Mouse (Mus musculus): Measurements from ENCODE around the gene Tlr9. TPM values are rescaled to one million over a fixed set of nuclear protein-coding genes. Genes with fewer than 3 reads are reported as not detected.

The Tlr9 gene
- polyA plus RNA-seq, 1 experiment from 2014 or later = 0.07 TPM

- H3K27me3 ChIP-seq = peaks cover 7% of the 10 kb centered on the region; the same call in 1 of the 2 replicates
- WGBS = 82% methylated on average over 4 of the region's 4 CpGs
- no peak overlapping the region for H3K27ac ChIP-seq (replicated peaks)
- H3K9me3 ChIP-seq (replicated peaks) = no peaks in the 10 kb centered on the region
- H3K36me3 ChIP-seq = no peaks in the 10 kb centered on the region
- no peak overlapping the region for H3K4me2 ChIP-seq (replicated peaks)
- no peak for ATAC-seq (ENCODE audit: insufficient number of reproducible peaks, low FRiP score, low TSS enrichment, low read depth)
- H3K4me1 ChIP-seq = peaks cover 13% of the 10 kb centered on the region
- no peak overlapping the region for H3K4me3 ChIP-seq (replicated peaks)
- H3K9ac ChIP-seq = no peak overlapping the region
Observed at GRCm38 (mm10) chr9:106222994-106223393, 596 bp downstream of the Tlr9 start.

GRCm38 (mm10) chr9:106225469-106226150 is 3.2 kb downstream of the Tlr9 start:
- 62% methylated on average over 24 of the region's 24 CpGs for WGBS
- ATAC-seq (ENCODE audit: insufficient number of reproducible peaks, low FRiP score, low TSS enrichment, low read depth) = no peak

GRCm38 (mm10) chr9:106226151-106226682 is 3.8 kb downstream of the Tlr9 start:
- no peak overlapping the region for H3K27ac ChIP-seq (replicated peaks)
- WGBS = 4% methylated on average over 34 of the region's 34 CpGs
- peak overlapping the region; percentile 41 for H3K4me3 ChIP-seq (replicated peaks)
- no peaks in the 10 kb centered on the region for H3K36me3 ChIP-seq
- H3K9me3 ChIP-seq (replicated peaks) = no peaks in the 10 kb centered on the region
- peaks cover 7% of the 10 kb centered on the region; the same call in 1 of the 2 replicates for H3K27me3 ChIP-seq
- H3K4me1 ChIP-seq = peaks cover 14% of the 10 kb centered on the region
- no peak overlapping the region; the same call in 1 of the 2 replicates for H3K9ac ChIP-seq
- peak overlapping the region; percentile 76 for H3K4me2 ChIP-seq (replicated peaks)
- ATAC-seq (ENCODE audit: insufficient number of reproducible peaks, low FRiP score, low TSS enrichment, low read depth) = peak; percentile 66

More at GRCm38 (mm10) chr9:106225469-106226150, 3.2 kb downstream of the Tlr9 start:
- peak overlapping the region; percentile 41 for H3K4me3 ChIP-seq (replicated peaks)
- no peaks in the 10 kb centered on the region for H3K36me3 ChIP-seq
- peak overlapping the region; percentile 76 for H3K4me2 ChIP-seq (replicated peaks)
- H3K4me1 ChIP-seq = peaks cover 14% of the 10 kb centered on the region
- no peaks in the 10 kb centered on the region for H3K9me3 ChIP-seq (replicated peaks)
- H3K9ac ChIP-seq = no peak overlapping the region; the same call in 1 of the 2 replicates
- H3K27ac ChIP-seq (replicated peaks) = no peak overlapping the region
- peaks cover 7% of the 10 kb centered on the region; the same call in 1 of the 2 replicates for H3K27me3 ChIP-seq

- ATAC-seq (ENCODE audit: insufficient number of reproducible peaks, low FRiP score, low TSS enrichment, low read depth) = no peak
- peaks cover 7% of the 10 kb centered on the region for H3K36me3 ChIP-seq
- no peaks in the 10 kb centered on the region for H3K9me3 ChIP-seq (replicated peaks)
- peaks cover 7% of the 10 kb centered on the region; the same call in 1 of the 2 replicates for H3K27me3 ChIP-seq
- no peak overlapping the region for H3K4me2 ChIP-seq (replicated peaks)
- H3K9ac ChIP-seq = no peak overlapping the region
- peaks cover 14% of the 10 kb centered on the region for H3K4me1 ChIP-seq
- WGBS = 60% methylated on average over 8 of the region's 8 CpGs
- no peak overlapping the region for H3K27ac ChIP-seq (replicated peaks)
- H3K4me3 ChIP-seq (replicated peaks) = no peak overlapping the region
Observed at GRCm38 (mm10) chr9:106227790-106228429, 5.5 kb downstream of the Tlr9 start.

- no peaks in the 10 kb centered on the region for H3K9me3 ChIP-seq (replicated peaks)
- H3K27ac ChIP-seq (replicated peaks) = no peak overlapping the region
- no peak overlapping the region for H3K4me2 ChIP-seq (replicated peaks)
- no peak for ATAC-seq (ENCODE audit: insufficient number of reproducible peaks, low FRiP score, low TSS enrichment, low read depth)
- H3K4me3 ChIP-seq (replicated peaks) = no peak overlapping the region
- H3K36me3 ChIP-seq = peaks cover 29% of the 10 kb centered on the region
- H3K27me3 ChIP-seq = peaks cover 7% of the 10 kb centered on the region; the same call in 1 of the 2 replicates
- 68% methylated on average over 8 of the region's 9 CpGs for WGBS
- peaks cover 14% of the 10 kb centered on the region for H3K4me1 ChIP-seq
- no peak overlapping the region for H3K9ac ChIP-seq
Observed at GRCm38 (mm10) chr9:106230051-106230733, 7.8 kb downstream of the Tlr9 start.

- Histone ChIP-seq H3K9me3 (replicated peaks) (no peaks in the 10 kb centered on the region), H3K4me2 (replicated peaks) (no peak overlapping the region), H3K4me3 (replicated peaks) (no peak overlapping the region), H3K9ac (no peak overlapping the region), H3K36me3 (peaks cover 35% of the 10 kb centered on the region), H3K27ac (replicated peaks) (no peak overlapping the region), H3K27me3 (peaks cover 3% of the 10 kb centered on the region; the same call in 1 of the 2 replicates), H3K4me1 (peaks cover 13% of the 10 kb centered on the region)
- WGBS = 31% methylated on average over 3 of the region's 3 CpGs
- ATAC-seq (ENCODE audit: insufficient number of reproducible peaks, low FRiP score, low TSS enrichment, low read depth) = no peak
Observed at GRCm38 (mm10) chr9:106230734-106231106, 8.3 kb downstream of the Tlr9 start.

GRCm38 (mm10) chr9:106231220-106231619 is 8.8 kb downstream of the Tlr9 start:
- ATAC-seq (ENCODE audit: insufficient number of reproducible peaks, low FRiP score, low TSS enrichment, low read depth) = no peak
- WGBS = 76% methylated on average over 7 of the region's 7 CpGs

GRCm38 (mm10) chr9:106231816-106232215 is 9.4 kb downstream of the Tlr9 start:
- ATAC-seq (ENCODE audit: insufficient number of reproducible peaks, low FRiP score, low TSS enrichment, low read depth) = no peak
- H3K27ac ChIP-seq (replicated peaks) = no peak overlapping the region
- H3K9me3 ChIP-seq (replicated peaks) = no peaks in the 10 kb centered on the region
- peaks cover 46% of the 10 kb centered on the region for H3K36me3 ChIP-seq
- no peak overlapping the region for H3K9ac ChIP-seq
- H3K4me3 ChIP-seq (replicated peaks) = no peak overlapping the region
- no peak overlapping the region for H3K4me2 ChIP-seq (replicated peaks)
- H3K27me3 ChIP-seq = no peaks in the 10 kb centered on the region
- H3K4me1 ChIP-seq = 0 out of 2 replicates have a peak, but pooled peaks cover 4% of the 10 kb centered on the region
- 82% methylated on average over 4 of the region's 4 CpGs for WGBS

More at GRCm38 (mm10) chr9:106231220-106231619, 8.8 kb downstream of the Tlr9 start:
- Histone ChIP-seq H3K4me3 (replicated peaks) (no peak overlapping the region), H3K27me3 (no peaks in the 10 kb centered on the region), H3K27ac (replicated peaks) (no peak overlapping the region), H3K9ac (no peak overlapping the region), H3K36me3 (peaks cover 40% of the 10 kb centered on the region), H3K4me2 (replicated peaks) (no peak overlapping the region), H3K9me3 (replicated peaks) (no peaks in the 10 kb centered on the region), H3K4me1 (peaks cover 8% of the 10 kb centered on the region)

- H3K27me3 ChIP-seq = no peaks in the 10 kb centered on the region
- no peak overlapping the region for H3K27ac ChIP-seq (replicated peaks)
- 0 out of 2 replicates have a peak, but pooled peaks cover 1% of the 10 kb centered on the region for H3K4me1 ChIP-seq
- WGBS = 92% methylated on average over 3 of the region's 3 CpGs
- H3K36me3 ChIP-seq = peaks cover 57% of the 10 kb centered on the region
- ATAC-seq (ENCODE audit: insufficient number of reproducible peaks, low FRiP score, low TSS enrichment, low read depth) = no peak
- no peak overlapping the region for H3K4me2 ChIP-seq (replicated peaks)
- H3K9ac ChIP-seq = no peak overlapping the region
- H3K9me3 ChIP-seq (replicated peaks) = no peaks in the 10 kb centered on the region
- H3K4me3 ChIP-seq (replicated peaks) = no peak overlapping the region
Observed at GRCm38 (mm10) chr9:106232956-106233355, 10.6 kb downstream of the Tlr9 start.

GRCm38 (mm10) chr9:106233953-106234352 is 11.6 kb downstream of the Tlr9 start:
- 80% methylated on average over 6 of the region's 6 CpGs for WGBS
- Histone ChIP-seq H3K36me3 (peaks cover 67% of the 10 kb centered on the region), H3K4me1 (no peaks in the 10 kb centered on the region), H3K4me2 (replicated peaks) (no peak overlapping the region), H3K27me3 (no peaks in the 10 kb centered on the region), H3K4me3 (replicated peaks) (no peak overlapping the region), H3K9me3 (replicated peaks) (no peaks in the 10 kb centered on the region), H3K27ac (replicated peaks) (no peak overlapping the region), H3K9ac (no peak overlapping the region)
- no peak for ATAC-seq (ENCODE audit: insufficient number of reproducible peaks, low FRiP score, low TSS enrichment, low read depth)
